Mouse (Mus musculus): Measurements from ENCODE around the gene Galns. TPM values are rescaled to one million over a fixed set of nuclear protein-coding genes. Genes with fewer than 3 reads are reported as not detected.

The Galns gene
- total and polyA plus RNA-seq, 2 experiments from 2014 or later = 10.9 to 12.1 TPM

DNA sequence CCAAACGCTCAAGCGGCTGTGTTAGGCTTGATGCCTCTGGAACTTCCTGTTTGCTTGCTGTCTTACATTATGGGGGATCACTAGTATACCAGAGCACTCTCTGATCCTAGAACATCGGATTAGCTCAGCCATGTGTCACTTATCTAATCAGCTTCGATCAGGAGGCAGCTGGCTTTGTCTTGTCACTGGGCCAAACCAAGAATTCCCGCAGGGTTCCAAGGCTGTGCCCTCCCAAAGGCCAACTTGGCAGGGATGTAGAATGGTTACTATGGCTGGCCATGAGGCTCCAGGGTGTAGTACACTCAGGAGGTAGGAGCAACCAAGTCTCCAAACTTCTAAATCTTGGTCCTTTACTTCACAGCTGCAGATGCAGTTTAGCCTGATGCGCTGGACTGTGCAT lies 44.5 kb downstream of the Galns start:
- 0 out of 2 replicates have a peak, but pooled peaks have one; percentile 1 for ATAC-seq (ENCODE audit: low FRiP score)
- TF ChIP-seq CTCF (IDR thresholded peaks at IDR 0.05) = no peak
- no peaks in the 10 kb centered on the region for H3K27me3 ChIP-seq (ENCODE audit: insufficient read depth, low read length)
- peak overlapping the region; percentile 73; the same call in 1 of the 2 replicates for H3K9ac ChIP-seq (replicated peaks; ENCODE audit: low read length, poor library complexity, severe bottlenecking)
- 0 out of 2 replicates have a peak, but pooled peaks cover 5% of the 10 kb centered on the region for H3K36me3 ChIP-seq (ENCODE audit: insufficient read depth, low read length)
- 18% methylated on average over 6 of the region's 6 CpGs for WGBS
- H3K9me3 ChIP-seq (ENCODE audit: low read length) = no peaks in the 10 kb centered on the region
- H3K4me1 ChIP-seq (ENCODE audit: insufficient read depth, low read length) = peaks cover 15% of the 10 kb centered on the region
- peak; percentile 51 for DNase-seq (ENCODE audit: low spot score)
- H3K27ac ChIP-seq (ENCODE audit: low read depth, low read length) = peak overlapping the region; percentile 87
- H3K4me2 ChIP-seq (ENCODE audit: low read depth, low read length, poor library complexity, severe bottlenecking) = peak overlapping the region; percentile 91
- peak overlapping the region; percentile 77 for H3K4me3 ChIP-seq (ENCODE audit: low read depth, low read length)

DNA sequence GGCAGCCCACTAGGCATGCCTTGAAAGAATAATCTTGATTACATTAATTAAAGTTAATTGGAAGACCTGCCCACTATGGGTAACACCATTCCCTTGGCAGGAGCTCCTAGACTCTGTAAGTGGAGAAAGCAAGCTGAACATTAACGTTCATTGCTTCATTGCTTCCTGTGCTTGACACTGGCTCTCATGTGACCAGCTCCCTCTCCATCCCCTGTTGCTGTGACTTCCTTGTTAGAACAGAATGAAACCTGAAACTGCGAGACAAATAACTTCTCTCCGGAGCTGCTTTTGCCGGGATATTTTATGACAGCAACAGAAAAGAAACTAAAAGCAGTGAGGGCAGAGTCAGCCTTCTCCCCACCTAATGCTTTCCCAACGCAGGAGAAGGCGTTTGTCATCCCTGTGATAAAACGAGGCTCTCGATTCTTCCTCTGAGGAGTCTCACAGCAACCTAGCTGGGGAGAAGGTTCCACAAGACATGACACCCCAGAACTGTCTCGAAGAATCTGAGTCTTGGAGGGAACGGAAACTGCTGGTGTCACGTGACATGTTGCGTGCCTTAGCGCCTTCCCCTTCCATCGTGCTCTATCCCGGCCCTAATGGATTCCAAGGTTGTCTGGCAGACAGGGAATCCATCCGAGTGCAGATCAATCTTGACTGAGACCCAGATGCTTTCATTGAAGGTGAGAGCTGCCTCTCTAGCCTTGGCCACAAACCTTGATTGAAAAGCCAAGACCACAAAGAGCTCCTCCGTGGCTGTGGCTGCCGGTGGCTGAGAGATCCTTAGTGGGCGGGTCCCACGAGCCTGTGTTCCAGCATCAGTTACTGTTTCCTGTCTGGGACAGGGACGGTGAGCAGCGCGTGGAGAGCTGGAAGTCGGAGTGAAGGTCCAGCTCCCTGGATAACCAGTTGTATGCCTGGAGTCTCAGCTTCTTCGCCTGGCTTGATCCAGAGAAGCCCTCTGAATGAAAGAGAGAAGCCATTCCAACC lies 46.6 kb downstream of the Galns start:
- Histone ChIP-seq H3K36me3 (ENCODE audit: insufficient read depth, low read length) (no peaks in the 10 kb centered on the region), H3K4me2 (ENCODE audit: low read depth, low read length, poor library complexity, severe bottlenecking) (no peak overlapping the region), H3K27ac (ENCODE audit: low read depth, low read length) (no peak overlapping the region), H3K9me3 (ENCODE audit: low read length) (no peaks in the 10 kb centered on the region), H3K4me3 (ENCODE audit: low read depth, low read length) (no peak overlapping the region), H3K4me1 (ENCODE audit: insufficient read depth, low read length) (peaks cover 15% of the 10 kb centered on the region), H3K9ac (replicated peaks; ENCODE audit: low read length, poor library complexity, severe bottlenecking) (no peak overlapping the region), H3K27me3 (ENCODE audit: insufficient read depth, low read length) (no peaks in the 10 kb centered on the region)
- TF ChIP-seq CTCF (IDR thresholded peaks at IDR 0.05) = no peak
- ATAC-seq (ENCODE audit: low FRiP score) (no peak), DNase-seq (ENCODE audit: low spot score) (no peak)
- 89% methylated on average over 25 of the region's 25 CpGs for WGBS

DNA sequence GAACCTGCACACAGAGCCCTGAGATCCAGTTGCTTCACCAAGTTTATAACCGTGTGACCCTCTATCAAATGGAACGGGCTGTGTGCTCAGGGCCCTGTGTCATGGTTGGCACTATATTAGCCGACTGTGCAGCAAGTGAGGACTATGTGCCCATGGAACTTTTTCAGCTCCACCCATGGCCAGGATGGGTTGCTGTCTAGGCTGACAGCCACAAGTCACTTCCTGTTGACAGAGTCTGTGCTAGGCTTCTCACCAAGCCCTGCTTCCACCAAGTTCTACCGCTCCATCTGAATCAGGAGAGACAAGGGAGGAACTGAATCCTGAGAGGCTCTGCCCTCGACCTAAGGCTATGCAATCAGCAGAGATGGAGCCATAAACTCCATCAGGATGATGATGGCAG lies 50.1 kb downstream of the Galns start:
- H3K27me3 ChIP-seq (ENCODE audit: insufficient read depth, low read length) = no peaks in the 10 kb centered on the region
- no peaks in the 10 kb centered on the region for H3K36me3 ChIP-seq (ENCODE audit: insufficient read depth, low read length)
- ATAC-seq (ENCODE audit: low FRiP score) = no peak
- no peak overlapping the region for H3K9ac ChIP-seq (replicated peaks; ENCODE audit: low read length, poor library complexity, severe bottlenecking)
- H3K4me2 ChIP-seq (ENCODE audit: low read depth, low read length, poor library complexity, severe bottlenecking) = no peak overlapping the region
- no peak for TF ChIP-seq CTCF (IDR thresholded peaks at IDR 0.05)
- no peaks in the 10 kb centered on the region for H3K4me1 ChIP-seq (ENCODE audit: insufficient read depth, low read length)
- DNase-seq (ENCODE audit: low spot score) = no peak
- H3K4me3 ChIP-seq (ENCODE audit: low read depth, low read length) = no peak overlapping the region
- H3K9me3 ChIP-seq (ENCODE audit: low read length) = no peaks in the 10 kb centered on the region
- 84% methylated on average over 5 of the region's 5 CpGs for WGBS
- H3K27ac ChIP-seq (ENCODE audit: low read depth, low read length) = no peak overlapping the region

- WGBS = 17% methylated on average over 12 of the region's 12 CpGs
- no peak overlapping the region for H3K4me3 ChIP-seq (ENCODE audit: low read depth, low read length)
- H3K27ac ChIP-seq (ENCODE audit: low read depth, low read length) = no peak overlapping the region
- no peak overlapping the region for H3K4me2 ChIP-seq (ENCODE audit: low read depth, low read length, poor library complexity, severe bottlenecking)
- no peaks in the 10 kb centered on the region for H3K36me3 ChIP-seq (ENCODE audit: insufficient read depth, low read length)
- no peaks in the 10 kb centered on the region for H3K27me3 ChIP-seq (ENCODE audit: insufficient read depth, low read length)
- no peak overlapping the region for H3K9ac ChIP-seq (replicated peaks; ENCODE audit: low read length, poor library complexity, severe bottlenecking)
- TF ChIP-seq CTCF (IDR thresholded peaks at IDR 0.05) = no peak
- ATAC-seq (ENCODE audit: low FRiP score) = no peak
- DNase-seq (ENCODE audit: low spot score) = no peak
- no peaks in the 10 kb centered on the region for H3K4me1 ChIP-seq (ENCODE audit: insufficient read depth, low read length)
- no peaks in the 10 kb centered on the region for H3K9me3 ChIP-seq (ENCODE audit: low read length)
Observed at GRCm38 (mm10) chr8:122558671-122559349, 52.5 kb downstream of the Galns start.

DNA sequence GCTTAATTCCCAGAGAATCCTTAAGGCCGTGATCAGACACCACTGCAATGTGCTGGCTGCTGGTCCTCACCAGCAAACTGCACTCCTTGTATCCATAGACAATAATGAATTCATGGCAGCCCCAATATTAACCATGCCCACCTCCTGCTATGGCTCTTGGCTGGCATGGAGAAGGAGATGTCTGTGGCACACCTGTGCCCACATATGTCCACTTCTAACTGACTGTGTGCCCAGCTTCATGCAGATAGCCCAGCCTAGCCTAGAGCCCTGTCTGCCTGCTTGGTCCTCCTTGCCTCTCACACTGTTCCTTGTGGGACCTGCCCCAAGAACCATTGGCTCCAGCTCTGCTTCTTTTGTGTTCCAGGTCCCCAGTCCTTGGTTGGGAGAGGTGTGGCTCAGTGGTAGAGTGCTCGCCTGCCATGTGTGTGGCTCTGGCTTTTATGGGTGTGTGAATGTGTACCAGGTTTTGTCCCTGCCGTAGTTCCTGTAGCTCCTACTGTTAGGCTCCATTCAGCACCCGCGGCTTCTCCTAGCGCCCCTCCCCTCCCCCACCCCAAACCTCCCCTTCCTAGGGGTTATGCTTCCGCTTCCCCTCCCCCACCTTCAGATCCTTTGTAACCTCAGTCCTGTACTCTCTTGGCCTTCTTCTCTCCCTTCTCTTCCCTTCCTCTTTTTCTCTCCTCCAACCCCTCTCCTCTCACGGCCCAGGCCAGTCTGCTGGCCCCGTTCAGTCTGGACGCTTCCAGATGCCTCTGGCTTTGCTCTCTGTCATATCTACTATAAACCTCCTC lies 53.8 kb downstream of the Galns start:
- no peak overlapping the region for H3K27ac ChIP-seq (ENCODE audit: low read depth, low read length)
- H3K9ac ChIP-seq (replicated peaks; ENCODE audit: low read length, poor library complexity, severe bottlenecking) = no peak overlapping the region
- no peak for DNase-seq (ENCODE audit: low spot score)
- no peak for TF ChIP-seq CTCF (IDR thresholded peaks at IDR 0.05)
- no peak overlapping the region for H3K4me3 ChIP-seq (ENCODE audit: low read depth, low read length)
- H3K36me3 ChIP-seq (ENCODE audit: insufficient read depth, low read length) = no peaks in the 10 kb centered on the region
- H3K9me3 ChIP-seq (ENCODE audit: low read length) = no peaks in the 10 kb centered on the region
- H3K27me3 ChIP-seq (ENCODE audit: insufficient read depth, low read length) = no peaks in the 10 kb centered on the region
- 48% methylated on average over 10 of the region's 10 CpGs for WGBS
- no peak for ATAC-seq (ENCODE audit: low FRiP score)
- no peaks in the 10 kb centered on the region for H3K4me1 ChIP-seq (ENCODE audit: insufficient read depth, low read length)
- H3K4me2 ChIP-seq (ENCODE audit: low read depth, low read length, poor library complexity, severe bottlenecking) = no peak overlapping the region

Data from midbrain, postnatal 0 days (tissue).